Mouse (Mus musculus): ENCODE results near the gene Hddc3. TPM values are rescaled to one million over a fixed set of nuclear protein-coding genes. Genes with fewer than 3 reads are reported as not detected.
A peak's percentile ranks its signal among the peaks of the same experiment; 100 is the strongest.
"Not testable (repeated sequence)": the region's sequence is repeated elsewhere in the genome, so short reads cannot be mapped to it uniquely, and the experiment has no call there.

Gene Hddc3
- total RNA-seq (2015) = 6.7 and 8.5 TPM in 2 replicates
- total RNA-seq (2017) = 6.1 and 11.1 TPM in 2 replicates

GRCm38 (mm10) chr7:80342858-80343257 is at the start of gene Hddc3:
TSS of gene Hddc3 (plus strand) at chr7:80343104.
- ATAC-seq (ENCODE audit: poor library complexity, severe bottlenecking) = peak; percentile 65

- ATAC-seq (ENCODE audit: poor library complexity, severe bottlenecking) = peak; percentile 100
Measured at GRCm38 (mm10) chr7:80294062-80294763, 48.7 kb upstream of the Hddc3 start, which contains the start of gene Prc1. TSS of gene Prc1 (plus strand) at chr7:80294450.

DNA sequence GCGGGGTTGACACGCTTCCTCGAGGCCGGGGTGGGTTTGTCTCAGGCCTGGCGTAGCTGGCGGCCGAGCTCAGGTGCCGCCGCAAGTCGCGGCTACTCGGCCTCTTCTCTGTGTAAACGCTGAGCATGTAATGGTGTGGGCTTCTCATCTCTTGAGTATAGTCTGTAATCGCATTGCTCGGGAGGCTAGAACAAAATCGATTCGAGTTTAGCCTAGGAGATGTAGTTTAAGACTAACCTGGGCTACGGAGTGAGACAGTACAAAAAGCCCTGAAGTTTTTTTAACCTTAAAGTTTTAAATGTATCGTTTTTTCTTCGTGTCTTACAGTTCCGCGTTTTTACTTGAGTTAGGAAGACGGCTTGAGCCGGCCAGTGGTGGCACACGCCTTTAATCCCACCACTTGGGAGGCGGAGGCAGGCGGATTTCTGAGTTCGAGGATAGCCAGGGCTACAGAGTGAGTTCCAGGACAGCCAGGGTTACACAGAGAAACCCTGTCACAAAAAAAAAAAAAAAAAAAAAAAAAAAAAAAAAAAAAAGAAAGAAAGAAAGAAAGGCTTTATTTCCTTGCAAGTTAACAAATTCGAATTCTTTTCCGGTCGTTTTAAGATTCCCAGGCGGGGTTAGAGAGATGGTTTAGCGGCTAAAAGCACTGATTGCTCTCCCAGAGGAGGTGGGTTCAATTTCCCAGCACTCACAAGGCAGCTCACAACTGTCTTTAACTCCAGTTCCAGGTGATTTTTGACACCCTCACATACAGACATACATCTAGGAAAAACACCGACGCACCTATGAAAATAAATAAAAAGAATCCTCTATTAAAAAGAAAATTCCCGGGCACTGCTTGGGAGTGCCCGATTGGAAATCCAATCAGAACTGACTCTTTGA is 47.9 kb upstream of the Hddc3 start:
- peak; percentile 38 for ATAC-seq (ENCODE audit: poor library complexity, severe bottlenecking)

DNA sequence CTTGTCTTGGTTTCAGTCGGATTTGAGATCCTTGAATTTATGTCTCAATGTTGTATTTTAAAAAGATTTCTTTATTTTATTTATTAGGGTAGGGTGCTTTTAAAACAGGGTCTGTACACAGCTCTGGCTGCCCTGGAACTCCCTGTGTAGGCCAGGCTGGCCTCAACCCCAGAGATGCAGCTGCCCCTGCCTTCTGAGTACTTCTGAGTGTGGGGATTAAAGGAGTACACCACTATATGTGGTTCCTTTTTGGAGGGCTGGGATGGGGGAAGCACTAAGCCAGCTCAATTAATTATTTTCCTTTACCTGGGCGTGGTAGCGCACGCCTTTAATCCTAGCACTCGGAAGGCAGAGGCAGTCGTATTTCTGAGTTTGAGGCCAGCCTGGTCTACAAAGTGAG is 46.4 kb upstream of the Hddc3 start:
- no peak for ATAC-seq (ENCODE audit: poor library complexity, severe bottlenecking)

- no peak for ATAC-seq (ENCODE audit: poor library complexity, severe bottlenecking)
Measured at GRCm38 (mm10) chr7:80297041-80297440, 45.9 kb upstream of the Hddc3 start.

GRCm38 (mm10) chr7:80298754-80299153 is 44.1 kb upstream of the Hddc3 start:
- no peak for ATAC-seq (ENCODE audit: poor library complexity, severe bottlenecking)

- ATAC-seq (ENCODE audit: poor library complexity, severe bottlenecking) = no peak
Measured at GRCm38 (mm10) chr7:80299568-80299967, 43.3 kb upstream of the Hddc3 start.

DNA sequence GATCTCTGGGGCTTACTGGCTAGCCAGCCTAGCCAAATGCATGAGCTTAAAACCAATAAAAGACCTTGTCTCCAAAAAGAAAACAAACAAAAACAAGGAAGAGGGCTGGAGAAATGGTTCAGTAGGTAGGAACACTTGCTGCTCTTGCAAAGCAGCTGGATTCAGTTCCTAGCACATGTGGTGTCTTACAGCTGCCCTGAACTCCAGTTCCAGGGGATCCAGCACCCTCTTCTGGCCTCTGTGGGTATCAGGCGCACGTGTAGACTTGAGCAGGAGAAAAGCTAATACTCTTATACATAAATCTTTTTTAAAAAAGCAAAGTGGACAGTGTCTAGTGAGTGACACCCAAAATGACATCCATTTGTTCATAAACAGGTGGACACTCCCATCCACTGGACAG is 41.4 kb upstream of the Hddc3 start:
- ATAC-seq (ENCODE audit: poor library complexity, severe bottlenecking) = no peak

DNA sequence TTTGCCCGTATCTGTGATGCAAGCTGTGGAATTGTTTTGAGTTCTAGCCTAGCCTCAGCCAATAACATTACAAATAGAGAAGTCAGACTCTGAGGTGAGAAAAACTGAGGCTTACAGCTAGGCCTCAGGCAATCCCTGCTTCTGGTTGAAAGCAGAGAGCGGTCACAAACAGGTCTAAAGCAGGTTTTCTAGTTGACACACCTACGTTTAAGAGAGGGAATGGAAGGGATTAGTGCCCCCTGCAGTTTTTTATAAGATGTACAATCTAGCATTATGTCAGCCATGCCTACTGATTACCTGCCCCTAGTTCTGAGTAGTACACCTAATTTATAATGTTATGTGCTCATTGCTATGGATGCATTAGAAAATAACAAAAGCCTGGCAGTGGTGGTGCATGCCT is 35.1 kb upstream of the Hddc3 start:
- ATAC-seq (ENCODE audit: poor library complexity, severe bottlenecking) = no peak

- ATAC-seq (ENCODE audit: poor library complexity, severe bottlenecking) = no peak
Measured at GRCm38 (mm10) chr7:80310771-80311170, 32.1 kb upstream of the Hddc3 start.

DNA sequence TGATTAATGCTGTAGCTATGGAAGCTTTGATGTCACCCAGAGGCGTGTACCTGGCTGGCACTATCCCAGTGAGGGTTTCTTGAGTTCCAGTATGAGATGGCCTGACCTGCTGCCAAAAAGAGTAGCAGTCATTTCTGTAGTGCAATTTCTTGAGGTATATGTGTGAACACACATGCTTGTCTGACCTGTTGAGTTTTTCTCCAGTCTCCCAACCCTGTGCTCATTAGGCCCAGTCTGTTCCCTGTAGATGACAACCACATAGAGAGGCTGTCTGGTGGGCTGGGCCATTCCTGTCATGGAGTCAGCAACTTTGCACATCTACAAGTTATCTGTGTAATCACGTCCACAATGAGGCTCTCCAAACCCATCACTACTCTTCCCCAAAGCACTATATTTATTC is 27.2 kb upstream of the Hddc3 start:
- ATAC-seq (ENCODE audit: poor library complexity, severe bottlenecking) = no peak

- ATAC-seq (ENCODE audit: poor library complexity, severe bottlenecking) = no peak
Measured at GRCm38 (mm10) chr7:80317439-80318115, 25.3 kb upstream of the Hddc3 start.

- no peak for ATAC-seq (ENCODE audit: poor library complexity, severe bottlenecking)
Measured at GRCm38 (mm10) chr7:80318670-80319069, 24.2 kb upstream of the Hddc3 start.

DNA sequence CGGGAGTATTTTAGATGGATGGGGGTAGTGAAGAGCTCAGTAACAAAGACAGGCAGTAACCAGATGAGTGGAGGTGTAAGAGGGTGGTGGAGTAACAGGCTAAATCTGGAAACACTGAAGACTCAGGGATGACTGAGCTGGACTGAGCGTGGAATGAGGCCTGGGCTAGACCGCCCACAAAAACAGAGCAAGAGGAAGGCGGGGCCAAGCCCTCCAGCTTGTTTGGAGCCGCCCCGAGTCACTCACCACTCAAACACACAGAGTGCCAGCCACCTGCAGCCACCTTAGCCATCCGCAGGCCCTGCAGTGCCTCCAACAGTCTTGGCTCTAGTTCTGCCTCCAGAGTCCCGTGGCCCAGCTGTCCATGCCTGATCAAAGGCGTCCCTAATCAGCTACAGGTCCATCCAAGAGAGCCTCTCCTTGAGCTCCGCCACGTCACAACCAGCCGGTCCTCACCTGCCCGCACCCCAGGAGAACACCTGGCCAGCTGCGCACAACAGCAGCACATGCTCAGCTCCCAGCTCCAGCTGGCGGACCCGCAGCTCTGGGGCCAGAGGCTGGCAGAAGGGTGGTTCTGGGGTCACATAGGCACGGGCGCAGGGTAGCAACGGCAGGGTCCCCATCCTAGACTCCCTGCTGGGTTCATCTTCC is 22.9 kb upstream of the Hddc3 start:
- no peak for ATAC-seq (ENCODE audit: poor library complexity, severe bottlenecking)

- ATAC-seq (ENCODE audit: poor library complexity, severe bottlenecking) = no peak
Measured at GRCm38 (mm10) chr7:80323336-80323735, 19.6 kb upstream of the Hddc3 start.

- peak; percentile 97 for ATAC-seq (ENCODE audit: poor library complexity, severe bottlenecking)
Measured at GRCm38 (mm10) chr7:80324043-80324815, 18.7 kb upstream of the Hddc3 start, which contains the start of gene Rccd1. TSS of gene Rccd1 (minus strand) at chr7:80324454.

DNA sequence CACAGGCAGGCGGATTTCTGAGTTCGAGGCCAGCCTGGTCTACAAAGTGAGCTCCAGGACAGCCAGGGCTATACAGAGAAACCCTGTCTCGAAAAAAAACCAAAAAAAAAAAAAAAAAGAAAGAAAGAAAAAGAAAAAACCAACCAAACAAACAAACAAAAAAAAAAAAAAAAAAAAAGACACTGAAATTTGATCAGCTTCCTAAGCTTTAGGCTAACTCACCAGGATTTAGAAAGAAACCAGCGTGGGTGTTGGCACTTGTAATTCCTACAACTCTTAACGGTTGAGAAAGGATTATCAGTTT is 18.1 kb upstream of the Hddc3 start:
- not testable (repeated sequence) for ATAC-seq (ENCODE audit: poor library complexity, severe bottlenecking)

GRCm38 (mm10) chr7:80325292-80325868 is 17.5 kb upstream of the Hddc3 start:
- ATAC-seq (ENCODE audit: poor library complexity, severe bottlenecking) = no peak

GRCm38 (mm10) chr7:80326076-80326475 is 16.8 kb upstream of the Hddc3 start:
- no peak for ATAC-seq (ENCODE audit: poor library complexity, severe bottlenecking)

DNA sequence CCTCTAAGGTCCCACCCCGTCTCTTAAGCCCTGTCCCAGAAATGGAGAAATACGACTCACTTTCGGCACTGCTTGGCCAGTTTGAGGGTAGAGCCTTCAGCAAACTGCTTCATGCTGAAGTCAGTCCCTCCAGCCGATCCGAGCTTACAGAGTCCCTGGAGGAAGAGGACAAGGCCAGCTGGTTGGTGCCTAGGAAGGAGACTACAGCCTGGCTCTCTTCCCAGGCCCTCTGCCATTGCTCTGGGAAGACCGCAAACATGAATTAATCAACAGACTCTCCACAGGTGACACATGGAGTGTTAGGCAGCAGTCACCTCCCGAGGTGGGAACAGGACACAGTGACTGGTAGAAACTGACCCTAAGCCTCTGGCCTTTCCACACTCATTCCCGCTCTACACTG is 12.6 kb upstream of the Hddc3 start:
- ATAC-seq (ENCODE audit: poor library complexity, severe bottlenecking) = no peak

All from megakaryocyte, adult 5-6 weeks (primary cell).